Comparison of ENCODE assay signal across 23 mouse cellular contexts in genomic region chr11:112974893-112975292, GRCm38 (mm10).
DNase-seq lines count a peak whose midpoint lies in the region; ATAC-seq and TF ChIP-seq lines count a peak whose summit lies in the region.
"Had no signal": no experiment of that assay in that cellular context is flagged by ENCODE, and none has a peak within 500 bp of the region (broad histone marks: within the 10 kb centered on the region; RNA-seq: fewer than 3 reads in every experiment).

No protein-coding gene starts in this region.

- no peak for TF ChIP-seq EP300 in lung, postnatal 0 days (IDR thresholded peaks at IDR 0.05)

- no peak for ATAC-seq in lung, postnatal 0 days
- ATAC-seq: CD4-positive, CD25-positive, alpha-beta regulatory T cell, adult 4 months; forebrain, embryonic 15.5 days; inflammation-experienced regulatory T-cells, adult 6 months had no signal

- no peaks in the 10 kb centered on the region for H3K9me3 ChIP-seq in heart, embryonic 10.5 days
- H3K9me3 ChIP-seq in lung, postnatal 0 days (ENCODE audit: low read length): no peaks in the 10 kb centered on the region
- H3K9me3 ChIP-seq: forebrain, embryonic 15.5 days; midbrain, embryonic 12.5 days had no signal

- H3K27me3 ChIP-seq in heart, embryonic 10.5 days (ENCODE audit: insufficient read depth, poor library complexity, severe bottlenecking): peaks cover 19% of the 10 kb centered on the region
- no peaks in the 10 kb centered on the region for H3K27me3 ChIP-seq in lung, postnatal 0 days (replicated peaks; ENCODE audit: insufficient read depth, low read length)
- H3K27me3 ChIP-seq: forebrain, embryonic 15.5 days; neural tube, embryonic 12.5 days had no signal

- intact Hi-C loops in heart, postnatal 14 days (cut with DNase I): no loop called here

- TF ChIP-seq CTCF in lung, postnatal 0 days (IDR thresholded peaks at IDR 0.05): no peak

- no peak overlapping the region for H3K27ac ChIP-seq in heart, embryonic 10.5 days
- no peak overlapping the region for H3K27ac ChIP-seq in lung, postnatal 0 days (ENCODE audit: low read length)
- H3K27ac ChIP-seq: forebrain, embryonic 15.5 days; heart, adult 2 months; hindbrain, embryonic 14.5 days; kidney, postnatal 0 days; midbrain, embryonic 12.5 days; neural tube, embryonic 12.5 days had no signal

- peak; percentile 96 for DNase-seq in heart, adult 11 months
- DNase-seq in heart, embryonic 10.5 days (ENCODE audit: low spot score): no peak
- peak; percentile 17 for DNase-seq in NIH3T3 (ENCODE audit: low read depth)
- peak; percentile 21 to 40 for DNase-seq in heart, postnatal 14 days
- no peak for DNase-seq in lung, postnatal 25 days (ENCODE audit: low spot score)
- DNase-seq in lung, postnatal 0 days (ENCODE audit: low spot score): no peak
- DNase-seq in kidney, postnatal 4 days: no peak
- DNase-seq: adrenal gland, postnatal 25 days; cerebellum, adult 8-10 months; cerebellum, postnatal 36 days; embryo, embryonic 11 days; kidney, adult 2 months; lung, postnatal 10 days; retina, postnatal 1 day; thymus, postnatal 14 days had no signal

- 70% methylated on average over 7 of the region's 7 CpGs for WGBS in heart, embryonic 10.5 days
- 85% methylated on average over 7 of the region's 7 CpGs for WGBS in lung, postnatal 0 days

- H3K4me1 ChIP-seq in heart, embryonic 10.5 days: peaks cover 34% of the 10 kb centered on the region
- no peaks in the 10 kb centered on the region; the same call in none of the 2 replicates for H3K4me1 ChIP-seq in lung, postnatal 0 days (ENCODE audit: insufficient read depth, low read depth, low read length)

- H3K9ac ChIP-seq in lung, postnatal 0 days (replicated peaks; ENCODE audit: low read depth): no peak overlapping the region
- H3K9ac ChIP-seq: forebrain, embryonic 15.5 days; hindbrain, embryonic 14.5 days; midbrain, embryonic 12.5 days; neural tube, embryonic 12.5 days had no signal

- no peaks in the 10 kb centered on the region for H3K36me3 ChIP-seq in heart, embryonic 10.5 days
- no peaks in the 10 kb centered on the region for H3K36me3 ChIP-seq in lung, postnatal 0 days (ENCODE audit: insufficient read depth, low read length)
- H3K36me3 ChIP-seq: forebrain, embryonic 15.5 days; midbrain, embryonic 12.5 days; neural tube, embryonic 12.5 days had no signal

- no peak overlapping the region for H3K4me2 ChIP-seq in lung, postnatal 0 days (replicated peaks; ENCODE audit: low read depth, low read length)
- H3K4me2 ChIP-seq: forebrain, embryonic 15.5 days; hindbrain, embryonic 14.5 days; midbrain, embryonic 12.5 days; neural tube, embryonic 12.5 days had no signal

- H3K4me3 ChIP-seq in heart, embryonic 10.5 days: no peak overlapping the region
- no peak overlapping the region for H3K4me3 ChIP-seq in lung, postnatal 0 days (ENCODE audit: low read depth, low read length)
- H3K4me3 ChIP-seq: forebrain, embryonic 15.5 days; heart, adult 2 months; midbrain, embryonic 12.5 days; neural tube, embryonic 12.5 days had no signal

Comparison
In these comparisons a context has a peak if more than half of its experiments do, and no peak if none do; other contexts are left out.
1. DNase-seq: peak in heart, adult 11 months (single experiment), NIH3T3 (single experiment) and heart, postnatal 14 days (2 of 2); none in heart, embryonic 10.5 days (single experiment), lung, postnatal 25 days (single experiment), lung, postnatal 0 days (single experiment) and kidney, postnatal 4 days (0 of 2).